Mouse (Mus musculus) heart, postnatal 0 days (tissue): ENCODE results near the gene Olfr832.
"Not testable (repeated sequence)": the region's sequence is repeated elsewhere in the genome, so short reads cannot be mapped to it uniquely, and the experiment has no call there.

ENCODE experiments used
- CTCF ChIP-seq: IDR thresholded peaks from 2 replicates; pipeline ENCODE4 v1.5.1; 2016; ENCODE audit warnings: antibody characterized with exemption, control low read depth, low read depth
- EP300 ChIP-seq: IDR thresholded peaks from 2 replicates; pipeline ENCODE4 v1.6.1; 2016; ENCODE audit warnings: antibody characterized with exemption, low read depth

GRCm38 (mm10) chr9:18936822-18937221, at the start of gene Olfr832:
- TF ChIP-seq EP300, CTCF: not testable (repeated sequence)
